ENCODE assay signal across 8 mouse cellular contexts in the genomic region with DNA sequence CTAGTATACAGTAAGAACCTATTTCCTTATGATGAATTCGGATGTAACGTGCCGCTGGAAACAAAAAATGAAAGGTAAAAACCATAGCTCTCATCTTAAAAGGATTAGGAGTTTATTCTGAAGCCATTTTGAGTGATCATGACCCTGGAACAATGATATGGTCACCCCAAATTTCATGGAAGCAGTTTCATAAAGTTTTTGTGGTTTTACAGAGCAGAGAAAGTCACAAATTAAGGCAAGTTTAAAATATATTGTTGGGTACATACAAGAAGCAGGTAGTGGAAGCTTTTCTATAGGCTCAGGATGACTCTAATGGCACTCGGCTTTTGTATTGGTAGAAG. TPM values are rescaled to one million over a fixed set of nuclear protein-coding genes. Genes with fewer than 3 reads are reported as not detected.
DNase-seq lines count a peak whose midpoint lies in the region; ATAC-seq and TF ChIP-seq lines count a peak whose summit lies in the region.

No protein-coding gene starts in this region.

- no peak for ATAC-seq in heart, embryonic 11.5 days (replicated peaks; ENCODE audit: insufficient number of reproducible peaks, low FRiP score, low TSS enrichment)
- peak; percentile 4 for ATAC-seq in megakaryocyte, adult 5-6 weeks (ENCODE audit: poor library complexity, severe bottlenecking)

- H3K4me2 ChIP-seq in heart, embryonic 11.5 days, result peak overlapping the region; percentile 79

- H3K27me3 ChIP-seq in heart, embryonic 11.5 days (ENCODE audit: control insufficient read depth, insufficient read depth, low read length), result no peaks in the 10 kb centered on the region
- no peaks in the 10 kb centered on the region for H3K27me3 ChIP-seq in ES-Bruce4 (ENCODE audit: control insufficient read depth, insufficient read depth, low read length, poor library complexity, severe bottlenecking)
- H3K27me3 ChIP-seq in hindbrain, embryonic 10.5 days (ENCODE audit: insufficient read depth, poor library complexity, severe bottlenecking), result no peaks in the 10 kb centered on the region

- no peak for DNase-seq in heart, postnatal 36 days
- DNase-seq in hindbrain, embryonic 10.5 days (ENCODE audit: low spot score), result no peak
- DNase-seq in retina, postnatal 1 day, result no peak
- no peak for DNase-seq in T-cell, adult 2 months (ENCODE audit: low spot score)
- DNase-seq in left cerebral cortex, postnatal 10 days (ENCODE audit: extremely low spot score in 1 of 2, low spot score in 2 of 2), result no peak

- peaks cover 3% of the 10 kb centered on the region for H3K36me3 ChIP-seq in heart, embryonic 11.5 days (ENCODE audit: control insufficient read depth, insufficient read depth, low read length)
- no peaks in the 10 kb centered on the region; the same call in 1 of the 2 replicates for H3K36me3 ChIP-seq in ES-Bruce4 (ENCODE audit: control insufficient read depth, insufficient read depth, low read length, poor library complexity, severe bottlenecking)
- peaks cover 21% of the 10 kb centered on the region for H3K36me3 ChIP-seq in hindbrain, embryonic 10.5 days

- no peak for TF ChIP-seq POLR2A in ES-Bruce4 (IDR thresholded peaks at IDR 0.05; ENCODE audit: insufficient read depth, low read length)

- H3K4me3 ChIP-seq in heart, embryonic 11.5 days (ENCODE audit: low read depth, low read length), result peak overlapping the region; percentile 74
- H3K4me3 ChIP-seq in ES-Bruce4 (ENCODE audit: low read depth, low read length), result no peak overlapping the region
- peak overlapping the region; percentile 67 for H3K4me3 ChIP-seq in hindbrain, embryonic 10.5 days

- TF ChIP-seq CTCF in ES-Bruce4 (IDR thresholded peaks at IDR 0.05; ENCODE audit: low read depth, low read length), result no peak

- TF ChIP-seq EP300 in ES-Bruce4 (IDR thresholded peaks at IDR 0.05; ENCODE audit: insufficient read depth, low read depth, low read length), result no peak

- no peaks in the 10 kb centered on the region for H3K9me3 ChIP-seq in heart, embryonic 11.5 days (replicated peaks; ENCODE audit: control insufficient read depth, low read length)
- no peaks in the 10 kb centered on the region for H3K9me3 ChIP-seq in ES-Bruce4 (replicated peaks; ENCODE audit: control insufficient read depth, insufficient read depth, low read length, poor library complexity, severe bottlenecking)
- H3K9me3 ChIP-seq in hindbrain, embryonic 10.5 days, result no peaks in the 10 kb centered on the region

- intact Hi-C loops in heart, postnatal 36 days (cut with DNase I), result loop anchor here (2.0 to 5.0 kb wide), 3 partner anchors 101 to 254 kb away; no protein-coding TSS in a partner anchor
- intact Hi-C loops in left cerebral cortex, postnatal 10 days (cut with DNase I), result no loop called here

- 0 out of 2 replicates have a peak, but pooled peaks cover 3% of the 10 kb centered on the region for H3K4me1 ChIP-seq in heart, embryonic 11.5 days (ENCODE audit: control insufficient read depth, insufficient read depth, low read length)
- no peaks in the 10 kb centered on the region for H3K4me1 ChIP-seq in ES-Bruce4 (ENCODE audit: control insufficient read depth, insufficient read depth, low read length)
- peaks cover 14% of the 10 kb centered on the region for H3K4me1 ChIP-seq in hindbrain, embryonic 10.5 days (replicated peaks)

- 24% methylated on average over 4 of the region's 4 CpGs for WGBS in heart, embryonic 11.5 days (ENCODE audit: insufficient replicate concordance)
- WGBS in hindbrain, embryonic 10.5 days, result 28% methylated on average over 4 of the region's 4 CpGs

- peak overlapping the region; percentile 99 for H3K27ac ChIP-seq in heart, embryonic 11.5 days (ENCODE audit: low read depth, low read length)
- no peak overlapping the region for H3K27ac ChIP-seq in ES-Bruce4 (ENCODE audit: insufficient read depth, low read length)
- peak overlapping the region; percentile 96 for H3K27ac ChIP-seq in hindbrain, embryonic 10.5 days

- H3K9ac ChIP-seq in heart, embryonic 11.5 days (ENCODE audit: low read depth, low read length), result peak overlapping the region; percentile 98
- peak overlapping the region; percentile 83 for H3K9ac ChIP-seq in ES-Bruce4 (ENCODE audit: low read depth, poor library complexity, severe bottlenecking)

RNA-seq across cellular contexts. Expression of gene Cr1l, which starts 0.3 kb away (rescaled TPM):
- 57.1 and 63.6 TPM in 2 replicates for polyA plus RNA-seq in heart, embryonic 11.5 days (2014; fragmentation: Nextera tagmentation; extraction: Ambion mirVana)
- 10 to 100 TPM; 69.3 to 70.9 TPM for total RNA-seq in heart, postnatal 36 days (2021)
- 25.7 and 32.0 TPM in 2 replicates for polyA plus RNA-seq in ES-Bruce4 (2011; ENCODE audit: insufficient read depth, insufficient read length, low read depth, missing spikeins)
- 42.9 and 45.2 TPM in 2 replicates for polyA plus RNA-seq in hindbrain, embryonic 10.5 days (2016; fragmentation: Nextera tagmentation; extraction: Ambion mirVana)
- 132 and 140 TPM in 2 replicates for total RNA-seq in megakaryocyte, adult 5-6 weeks (2015)
- 128 and 139 TPM in 2 replicates for total RNA-seq in megakaryocyte, adult 5-6 weeks (2017)
- 10 to 100 TPM; 42.7 to 43.8 TPM for total RNA-seq in left cerebral cortex, postnatal 10 days (2021)

RNA-seq across cellular contexts. Expression of gene Cd46, which starts 39.6 kb away (rescaled TPM):
- polyA plus RNA-seq in heart, embryonic 11.5 days (2014; fragmentation: Nextera tagmentation; extraction: Ambion mirVana), result 0.47 and 1.0 TPM in 2 replicates
- 1 to 10 TPM in 1 of 2 experiments, under 1 TPM in 1; 0.80 to 1.2 TPM for total RNA-seq in heart, postnatal 36 days (2021)
- 0.79 and 0.91 TPM in 2 replicates for polyA plus RNA-seq in ES-Bruce4 (2011; ENCODE audit: insufficient read depth, insufficient read length, low read depth, missing spikeins)
- 0.55 and 0.62 TPM in 2 replicates for polyA plus RNA-seq in hindbrain, embryonic 10.5 days (2016; fragmentation: Nextera tagmentation; extraction: Ambion mirVana)
- total RNA-seq in megakaryocyte, adult 5-6 weeks (2015), result 2.3 and 3.7 TPM in 2 replicates
- 0.70 and 0.98 TPM in 2 replicates for total RNA-seq in megakaryocyte, adult 5-6 weeks (2017)
- total RNA-seq in left cerebral cortex, postnatal 10 days (2021), result 1 to 10 TPM; 5.9 TPM

RNA-seq across cellular contexts. Expression of gene Cr2, which starts 44.9 kb away (rescaled TPM):
- 0.09 and 0.25 TPM in 2 replicates for polyA plus RNA-seq in heart, embryonic 11.5 days (2014; fragmentation: Nextera tagmentation; extraction: Ambion mirVana)
- total RNA-seq in heart, postnatal 36 days (2021), result under 1 TPM; 0.31 to 0.38 TPM
- polyA plus RNA-seq in ES-Bruce4 (2011; ENCODE audit: insufficient read depth, insufficient read length, low read depth, missing spikeins), result 0.66 and 0.67 TPM in 2 replicates
- 0.16 and 0.77 TPM in 2 replicates for polyA plus RNA-seq in hindbrain, embryonic 10.5 days (2016; fragmentation: Nextera tagmentation; extraction: Ambion mirVana)
- total RNA-seq in megakaryocyte, adult 5-6 weeks (2015), result not detected in 2 replicates
- not detected in 2 replicates for total RNA-seq in megakaryocyte, adult 5-6 weeks (2017)
- 1 to 10 TPM in 1 of 2 experiments, under 1 TPM in 1; 0.73 to 2.1 TPM for total RNA-seq in left cerebral cortex, postnatal 10 days (2021)
